Mouse (Mus musculus): Measurements from ENCODE around the gene Bhlhe41.

GRCm38 (mm10) chr6:145853356-145854079 is 11.8 kb downstream of the Bhlhe41 start:
- TF ChIP-seq CTCF (IDR thresholded peaks at IDR 0.05; ENCODE audit: low read depth), result no peak
- no peak for TF ChIP-seq EP300 (IDR thresholded peaks at IDR 0.05; ENCODE audit: low read depth)
